Mouse (Mus musculus) ES-Bruce4 (cell line): Measurements from ENCODE around the gene Zfp39. TPM values are rescaled to one million over a fixed set of nuclear protein-coding genes. Genes with fewer than 3 reads are reported as not detected.

Source experiments
- H3K27ac ChIP-seq: 2 replicates; pipeline ENCODE4 v1.5.1; 2012; ENCODE audit warnings: low read length, inconsistent platforms; ENCODE audit not compliant: insufficient read depth
- H3K27me3 ChIP-seq: 2 replicates; pipeline ENCODE4 v1.6.1; 2012; ENCODE audit warnings: mild to moderate bottlenecking, low read length, inconsistent platforms; ENCODE audit not compliant: control insufficient read depth, poor library complexity, insufficient read depth, severe bottlenecking
- H3K36me3 ChIP-seq: 2 replicates; pipeline ENCODE4 v1.6.1; 2012; ENCODE audit warnings: inconsistent platforms, mild to moderate bottlenecking, low read length, moderate library complexity; ENCODE audit not compliant: control insufficient read depth, poor library complexity, insufficient read depth, severe bottlenecking
- H3K4me1 ChIP-seq: one replicate; pipeline ENCODE4 v1.8.1; 2011; ENCODE audit warnings: low read length; ENCODE audit not compliant: control insufficient read depth, insufficient read depth
- H3K4me3 ChIP-seq: 2 replicates; pipeline ENCODE4 v1.5.1; 2011; ENCODE audit warnings: low read depth, mild to moderate bottlenecking, low read length
- H3K9ac ChIP-seq: 2 replicates; pipeline ENCODE4 v1.6.1; 2012; ENCODE audit warnings: low read depth, mild to moderate bottlenecking, inconsistent platforms; ENCODE audit not compliant: poor library complexity, severe bottlenecking
- H3K9me3 ChIP-seq: replicated peaks from 2 replicates; pipeline ENCODE4 v1.6.1; 2012; ENCODE audit warnings: mild to moderate bottlenecking, low read length, inconsistent platforms; ENCODE audit not compliant: control insufficient read depth, poor library complexity, insufficient read depth, severe bottlenecking
- CTCF ChIP-seq: IDR thresholded peaks from one replicate; pipeline ENCODE4 v1.8.1; 2011; ENCODE audit warnings: low read depth, low read length
- EP300 ChIP-seq: IDR thresholded peaks from 2 replicates; pipeline ENCODE4 v1.6.1; 2011; ENCODE audit warnings: low read depth, low read length; ENCODE audit not compliant: insufficient read depth
- POLR2A ChIP-seq: IDR thresholded peaks from one replicate; pipeline ENCODE4 v1.8.1; 2011; ENCODE audit warnings: low read length; ENCODE audit not compliant: insufficient read depth
- polyA plus RNA-seq: library from polyadenylated mRNA; stranded (reverse); fragments of >200 nt; gene quantifications from 2 replicates; pipeline ENCODE4 v1.2.4, GENCODE M21; 2011; ENCODE audit warnings: low read depth; ENCODE audit not compliant: missing spikeins, insufficient read depth, insufficient read length

Zfp39 gene
- polyA plus RNA-seq, 1 experiment: 6.1 TPM

DNA sequence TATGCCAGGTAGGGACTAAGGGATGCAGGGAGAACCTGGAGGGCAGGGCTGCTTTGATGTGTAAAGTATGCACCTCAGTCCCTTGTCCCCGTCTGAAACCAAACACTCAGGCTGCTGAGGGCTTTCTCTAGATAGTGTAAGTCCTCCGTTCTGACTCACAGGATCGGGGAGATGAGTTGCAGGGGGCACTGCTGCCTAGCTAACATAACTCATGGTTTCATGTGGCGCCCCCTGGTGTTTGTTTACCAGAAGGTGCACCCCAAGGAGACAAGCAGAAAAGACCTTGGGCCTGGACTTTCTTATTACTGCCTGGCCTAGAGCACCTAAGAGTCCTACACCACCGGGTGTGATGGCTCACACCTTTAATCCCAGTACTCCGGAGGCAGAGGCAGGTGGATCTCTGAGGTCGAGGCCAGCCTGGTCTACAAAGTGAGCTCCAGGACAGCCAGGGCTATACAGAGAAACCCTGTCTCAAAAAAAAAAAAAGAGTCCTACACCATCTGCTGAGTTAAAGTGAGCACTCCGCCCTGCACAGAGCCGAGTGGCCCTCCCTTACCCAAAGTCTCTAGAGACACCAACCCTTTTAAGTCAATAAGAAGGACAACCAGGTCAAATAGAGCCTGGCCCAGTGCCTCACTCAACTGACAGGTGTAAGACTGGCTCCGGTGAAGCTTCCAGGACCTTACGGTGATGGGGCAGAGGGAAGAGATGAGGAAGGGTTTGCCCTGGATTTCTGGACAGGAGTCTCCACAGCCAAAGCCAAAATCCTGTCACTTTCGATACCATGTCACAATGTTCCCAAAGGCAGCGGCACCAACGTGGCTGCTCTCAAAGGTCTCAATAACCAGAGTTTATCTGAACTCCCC is 13.1 kb upstream of the Zfp39 start:
- Histone ChIP-seq H3K4me3 (no peak overlapping the region), H3K4me1 (no peaks in the 10 kb centered on the region), H3K27me3 (no peaks in the 10 kb centered on the region), H3K9ac (no peak overlapping the region), H3K9me3 (no peaks in the 10 kb centered on the region), H3K27ac (no peak overlapping the region), H3K36me3 (no peaks in the 10 kb centered on the region)
- TF ChIP-seq POLR2A (no peak), CTCF (peak; percentile 67)

DNA sequence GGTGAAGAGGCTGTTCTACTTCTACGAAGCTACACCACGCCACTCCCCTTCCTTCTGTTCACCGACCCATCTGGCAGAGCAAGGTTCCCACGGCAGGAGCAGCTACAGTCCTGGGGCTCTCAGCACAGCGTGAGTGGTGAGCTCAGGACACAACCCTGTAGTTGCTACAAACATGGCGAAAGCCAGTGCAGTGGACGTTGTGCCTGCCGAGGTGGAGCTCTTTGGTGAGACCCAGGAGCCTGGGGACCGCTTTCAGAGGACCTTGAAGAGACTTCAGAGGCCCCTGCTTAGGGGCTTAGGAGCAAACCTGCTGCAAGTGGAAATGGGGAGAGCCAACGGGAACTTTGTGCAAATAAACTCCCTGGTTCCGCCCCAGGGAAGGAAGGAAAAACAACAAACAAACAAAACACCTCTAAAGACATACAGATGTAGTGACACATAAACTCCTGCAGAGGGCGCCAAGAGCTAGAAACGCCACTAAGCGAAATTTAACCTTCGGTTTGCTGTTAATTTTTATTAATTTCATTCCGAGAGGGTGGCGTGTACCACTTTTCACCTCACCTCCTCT is 10.5 kb upstream of the Zfp39 start:
- no peaks in the 10 kb centered on the region for H3K27me3 ChIP-seq
- H3K4me1 ChIP-seq: no peaks in the 10 kb centered on the region
- no peaks in the 10 kb centered on the region for H3K9me3 ChIP-seq
- peak overlapping the region; percentile 50 for H3K4me3 ChIP-seq
- peak overlapping the region; percentile 2; the same call in 1 of the 2 replicates for H3K9ac ChIP-seq
- H3K27ac ChIP-seq: no peak overlapping the region
- TF ChIP-seq EP300 (no peak), POLR2A (no peak)
- no peaks in the 10 kb centered on the region for H3K36me3 ChIP-seq

- Histone ChIP-seq H3K27me3 (no peaks in the 10 kb centered on the region), H3K27ac (no peak overlapping the region), H3K9ac (no peak overlapping the region; the same call in 1 of the 2 replicates), H3K4me3 (no peak overlapping the region), H3K4me1 (no peaks in the 10 kb centered on the region), H3K9me3 (no peaks in the 10 kb centered on the region), H3K36me3 (no peaks in the 10 kb centered on the region)
- TF ChIP-seq POLR2A (no peak), CTCF (no peak), EP300 (no peak)
Observed at GRCm38 (mm10) chr11:58913776-58914175, 9.8 kb upstream of the Zfp39 start.

DNA sequence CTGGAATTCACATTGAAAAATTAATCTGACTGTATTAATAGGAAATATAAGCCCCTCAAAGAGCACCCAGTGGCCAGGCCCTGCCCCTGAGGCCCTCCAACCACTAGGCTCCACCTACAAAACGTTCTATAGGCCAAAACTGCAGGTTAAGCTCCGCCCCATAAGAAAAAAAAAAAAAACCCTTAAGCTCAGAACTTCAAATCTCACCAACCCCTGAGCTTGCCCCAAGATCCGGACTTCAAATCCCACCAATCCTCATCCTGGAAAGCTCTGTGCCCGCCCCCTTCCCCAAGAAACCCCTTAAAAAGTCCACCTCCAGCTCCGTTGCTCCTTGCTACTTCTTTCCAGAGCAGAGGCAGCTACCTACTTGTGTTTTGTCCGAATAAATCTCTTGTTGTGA is 813 bp upstream of the Zfp39 start:
- H3K36me3 ChIP-seq: peaks cover 3% of the 10 kb centered on the region; the same call in 1 of the 2 replicates
- H3K27ac ChIP-seq: no peak overlapping the region
- TF ChIP-seq EP300 (no peak), POLR2A (peak; percentile 38)
- no peaks in the 10 kb centered on the region for H3K27me3 ChIP-seq
- no peak overlapping the region for H3K9ac ChIP-seq
- H3K4me1 ChIP-seq: no peaks in the 10 kb centered on the region
- peak overlapping the region; percentile 50; the same call in 1 of the 2 replicates for H3K4me3 ChIP-seq
- H3K9me3 ChIP-seq: no peaks in the 10 kb centered on the region

GRCm38 (mm10) chr11:58904410-58904718 is 339 bp upstream of the Zfp39 start:
- Histone ChIP-seq H3K27me3 (no peaks in the 10 kb centered on the region), H3K4me1 (no peaks in the 10 kb centered on the region), H3K27ac (no peak overlapping the region), H3K9me3 (no peaks in the 10 kb centered on the region), H3K36me3 (peaks cover 3% of the 10 kb centered on the region; the same call in 1 of the 2 replicates), H3K4me3 (peak overlapping the region; percentile 97), H3K9ac (peak overlapping the region; percentile 56)
- TF ChIP-seq CTCF: no peak
- TF ChIP-seq EP300: no peak
- TF ChIP-seq POLR2A: no peak

DNA sequence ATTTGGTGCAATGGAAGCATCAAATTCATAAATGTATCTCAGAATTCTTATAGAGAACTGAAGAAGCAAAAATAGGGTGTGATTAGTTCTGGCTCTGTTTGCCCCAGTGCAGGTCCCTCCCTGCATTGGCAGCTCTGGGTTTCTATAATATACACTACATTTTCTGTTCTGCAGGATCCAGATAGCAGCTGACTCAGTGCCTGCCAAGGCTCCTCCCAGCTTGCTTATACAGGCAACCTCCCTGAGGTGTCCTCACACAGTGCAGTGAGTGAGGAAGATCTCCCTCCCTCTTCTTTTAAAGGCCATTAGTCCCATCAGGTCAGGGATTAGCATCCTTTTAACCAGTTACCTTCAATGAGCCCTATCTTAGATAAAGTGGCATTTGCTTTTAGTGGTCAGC is 2.9 kb downstream of the Zfp39 start:
- peaks cover 3% of the 10 kb centered on the region for H3K36me3 ChIP-seq

More for the DNA sequence above, 2.9 kb downstream of the Zfp39 start:
- Histone ChIP-seq H3K9me3 (no peaks in the 10 kb centered on the region), H3K4me3 (no peak overlapping the region), H3K27ac (no peak overlapping the region), H3K27me3 (no peaks in the 10 kb centered on the region), H3K4me1 (no peaks in the 10 kb centered on the region), H3K9ac (no peak overlapping the region)
- TF ChIP-seq EP300 (no peak), POLR2A (no peak), CTCF (no peak)
